Mouse (Mus musculus): ENCODE data around the gene Nat8f2.

GRCm38 (mm10) chr6:85911587-85911986 lies 42.6 kb upstream of the Nat8f2 start, which contains the start of gene Tprkb:
- TF ChIP-seq CTCF (IDR thresholded peaks at IDR 0.05; ENCODE audit: low read depth) (no peak), EP300 (optimal IDR thresholded peaks at IDR 0.05) (no peak)

All from stomach, postnatal 0 days (tissue).